Mouse (Mus musculus) neural tube, embryonic 14.5 days (tissue): Measurements from ENCODE around the gene Emp2. TPM values are rescaled to one million over a fixed set of nuclear protein-coding genes. Genes with fewer than 3 reads are reported as not detected.

Experiments used
- ATAC-seq: fragments of 200-750 bp; cut with Nextera tagmentation; 2 replicates; pipeline ENCODE4 v1.8.0; 2017; ENCODE audit warnings: low read depth, mild to moderate bottlenecking, moderate TSS enrichment, moderate library complexity
- H3K27ac ChIP-seq: fragments of 300-500 bp; sonication (generic); 2 replicates; pipeline ENCODE4 v1.5.1; 2014; ENCODE audit warnings: low read depth, mild to moderate bottlenecking, control low read depth, low read length, moderate library complexity, mixed read lengths
- H3K27me3 ChIP-seq: fragments of 300-500 bp; sonication (generic); 2 replicates; pipeline ENCODE4 v1.6.1; 2014; ENCODE audit warnings: low read length; ENCODE audit not compliant: control insufficient read depth, insufficient read depth
- H3K36me3 ChIP-seq: fragments of 300-500 bp; sonication (generic); 2 replicates; pipeline ENCODE4 v1.6.1; 2014; ENCODE audit warnings: low read length, mixed read lengths; ENCODE audit not compliant: control insufficient read depth, insufficient read depth
- H3K4me1 ChIP-seq: fragments of 300-500 bp; sonication (generic); 2 replicates; pipeline ENCODE4 v1.6.1; 2014; ENCODE audit warnings: low read length; ENCODE audit not compliant: control insufficient read depth, insufficient read depth
- H3K4me2 ChIP-seq: fragments of 300-500 bp; sonication (generic); 2 replicates; pipeline ENCODE4 v1.6.1; 2014; ENCODE audit warnings: mild to moderate bottlenecking, low read depth, low read length, control low read depth
- H3K4me3 ChIP-seq: fragments of 300-500 bp; sonication (generic); 2 replicates; pipeline ENCODE4 v1.5.1; 2014; ENCODE audit warnings: low read depth, low read length, control low read depth, mixed read lengths
- H3K9ac ChIP-seq: fragments of 300-500 bp; sonication (generic); replicated peaks from 2 replicates; pipeline ENCODE4 v1.6.1; 2014; ENCODE audit warnings: low read depth, mild to moderate bottlenecking, control low read depth, low read length, mixed read lengths
- H3K9me3 ChIP-seq: fragments of 300-500 bp; sonication (generic); 2 replicates; pipeline ENCODE4 v1.6.1; 2016; ENCODE audit warnings: low read length; ENCODE audit not compliant: control insufficient read depth
- WGBS: fragments of 180-500 bp; shearing (Covaris S2); extraction: QIAGEN DNeasy Blood & Tissue Kit; methylation state at CpG from one replicate; pipeline ENCODE4 v1.1.7; 2014; 5-methylcytosine and 5-hydroxymethylcytosine counted together
- polyA plus RNA-seq: library from polyadenylated mRNA; unstranded; fragments of >200 nt; fragmentation: Nextera tagmentation; extraction: Ambion mirVana; gene quantifications from 2 replicates; pipeline ENCODE4 v1.2.1, GENCODE M21; 2014

The Emp2 gene
- polyA plus RNA-seq, 1 experiment from 2014 or later, result 17.7 TPM

- H3K9ac ChIP-seq, result no peak overlapping the region
- H3K4me1 ChIP-seq, result no peaks in the 10 kb centered on the region
- no peaks in the 10 kb centered on the region for H3K27me3 ChIP-seq
- no peaks in the 10 kb centered on the region for H3K36me3 ChIP-seq
- H3K4me2 ChIP-seq, result no peak overlapping the region
- WGBS, result 79% methylated on average over 4 of the region's 4 CpGs
- H3K9me3 ChIP-seq, result no peaks in the 10 kb centered on the region
- ATAC-seq, result no peak
- H3K4me3 ChIP-seq, result no peak overlapping the region
- no peak overlapping the region for H3K27ac ChIP-seq
Observed at GRCm38 (mm10) chr16:10341110-10341509, 27.3 kb upstream of the Emp2 start.

DNA sequence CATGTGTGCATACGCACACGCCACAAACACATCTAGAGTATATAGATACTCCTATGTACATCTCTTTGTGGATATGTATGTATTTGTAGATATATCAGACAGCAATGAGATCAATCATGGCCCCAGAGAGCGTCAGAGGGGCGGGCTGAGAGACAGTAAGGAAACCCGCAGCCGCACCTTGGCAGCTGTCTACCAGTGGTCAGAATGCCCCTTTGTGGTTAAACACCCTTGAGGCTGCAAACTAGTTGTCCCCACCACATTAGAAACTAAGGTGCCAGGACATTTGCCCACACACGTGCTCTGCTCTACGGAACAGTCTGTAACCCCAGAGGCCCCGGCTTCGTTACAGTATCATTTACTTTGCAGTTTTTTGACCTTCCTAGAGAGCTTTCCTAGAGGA is 26.2 kb upstream of the Emp2 start:
- no peak overlapping the region for H3K4me2 ChIP-seq
- H3K4me1 ChIP-seq, result no peaks in the 10 kb centered on the region
- H3K9me3 ChIP-seq, result no peaks in the 10 kb centered on the region
- WGBS, result 92% methylated on average over 10 of the region's 10 CpGs
- no peak for ATAC-seq
- no peak overlapping the region for H3K9ac ChIP-seq
- no peaks in the 10 kb centered on the region for H3K36me3 ChIP-seq
- H3K27me3 ChIP-seq, result no peaks in the 10 kb centered on the region
- no peak overlapping the region for H3K4me3 ChIP-seq
- no peak overlapping the region for H3K27ac ChIP-seq

DNA sequence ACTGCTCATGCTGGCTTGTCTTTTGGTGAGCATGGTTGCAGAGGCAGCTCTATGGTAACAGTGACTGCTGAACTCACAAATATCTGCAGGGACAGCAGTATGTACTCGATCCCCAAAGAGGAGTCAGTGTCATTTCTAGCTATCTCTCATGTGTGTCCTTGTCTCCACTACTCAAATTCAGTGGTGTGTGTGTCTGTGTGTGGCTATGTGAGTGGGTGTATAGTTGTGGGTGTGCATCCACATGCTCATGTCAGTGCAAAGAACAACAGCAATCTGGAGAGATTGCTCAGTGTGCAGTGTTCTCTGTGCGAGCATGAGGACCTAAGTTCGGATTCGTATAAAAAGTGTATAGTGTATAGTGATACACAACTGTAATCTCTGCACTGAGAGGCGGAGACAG is 24.8 kb upstream of the Emp2 start:
- no peak overlapping the region for H3K4me3 ChIP-seq
- H3K9ac ChIP-seq, result no peak overlapping the region
- H3K27ac ChIP-seq, result no peak overlapping the region
- no peak for ATAC-seq
- no peak overlapping the region for H3K4me2 ChIP-seq
- H3K27me3 ChIP-seq, result no peaks in the 10 kb centered on the region
- 94% methylated on average over 5 of the region's 5 CpGs for WGBS
- H3K36me3 ChIP-seq, result no peaks in the 10 kb centered on the region
- H3K9me3 ChIP-seq, result no peaks in the 10 kb centered on the region
- no peaks in the 10 kb centered on the region for H3K4me1 ChIP-seq

- Histone ChIP-seq H3K36me3 (no peaks in the 10 kb centered on the region), H3K4me2 (no peak overlapping the region), H3K27me3 (no peaks in the 10 kb centered on the region), H3K4me3 (no peak overlapping the region), H3K27ac (no peak overlapping the region), H3K9ac (no peak overlapping the region), H3K9me3 (no peaks in the 10 kb centered on the region), H3K4me1 (no peaks in the 10 kb centered on the region)
- 87% methylated on average over 13 of the region's 13 CpGs for WGBS
- no peak for ATAC-seq
Observed at GRCm38 (mm10) chr16:10337422-10338197, 23.8 kb upstream of the Emp2 start.

GRCm38 (mm10) chr16:10336454-10337421 is 23.0 kb upstream of the Emp2 start:
- H3K27me3 ChIP-seq, result no peaks in the 10 kb centered on the region
- H3K4me2 ChIP-seq, result no peak overlapping the region
- no peak overlapping the region for H3K9ac ChIP-seq
- H3K36me3 ChIP-seq, result no peaks in the 10 kb centered on the region
- no peak overlapping the region for H3K27ac ChIP-seq
- H3K4me3 ChIP-seq, result no peak overlapping the region
- H3K4me1 ChIP-seq, result no peaks in the 10 kb centered on the region
- WGBS, result 94% methylated on average over 19 of the region's 19 CpGs
- ATAC-seq, result no peak
- H3K9me3 ChIP-seq, result no peaks in the 10 kb centered on the region

- Histone ChIP-seq H3K9ac (no peak overlapping the region), H3K4me1 (no peaks in the 10 kb centered on the region), H3K4me2 (no peak overlapping the region), H3K4me3 (no peak overlapping the region), H3K27me3 (no peaks in the 10 kb centered on the region), H3K36me3 (no peaks in the 10 kb centered on the region), H3K9me3 (no peaks in the 10 kb centered on the region), H3K27ac (no peak overlapping the region)
- 92% methylated on average over 2 of the region's 2 CpGs for whole genome bisulfite sequencing
- ATAC-seq, result no peak
Observed at GRCm38 (mm10) chr16:10335953-10336352, 22.2 kb upstream of the Emp2 start.

DNA sequence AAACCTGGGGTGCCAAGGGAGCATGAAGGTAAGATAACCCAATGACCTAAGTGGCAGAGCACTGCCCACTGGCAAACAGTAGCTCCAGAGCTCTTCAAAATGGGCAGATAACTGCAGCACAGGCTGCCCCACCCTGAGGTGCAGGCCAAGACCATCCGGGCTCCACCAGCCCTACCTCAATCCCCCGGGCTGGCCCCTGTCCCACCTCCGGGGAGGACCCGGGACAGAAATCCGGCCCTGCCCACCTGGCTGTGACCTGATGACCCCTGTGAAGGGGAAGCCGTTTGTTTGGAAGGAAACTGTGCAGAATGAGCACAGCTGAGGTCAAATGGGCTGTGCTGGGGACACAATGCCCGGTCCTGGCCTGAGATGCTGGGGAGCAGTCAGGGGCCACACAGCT is 19.0 kb upstream of the Emp2 start:
- WGBS, result 53% methylated on average over 7 of the region's 7 CpGs
- Histone ChIP-seq H3K4me3 (no peak overlapping the region), H3K36me3 (no peaks in the 10 kb centered on the region), H3K9me3 (no peaks in the 10 kb centered on the region), H3K27me3 (no peaks in the 10 kb centered on the region), H3K9ac (no peak overlapping the region), H3K27ac (no peak overlapping the region), H3K4me1 (no peaks in the 10 kb centered on the region), H3K4me2 (no peak overlapping the region)
- no peak for ATAC-seq

GRCm38 (mm10) chr16:10330586-10331495 is 17.1 kb upstream of the Emp2 start:
- WGBS, result 87% methylated on average over 12 of the region's 12 CpGs
- no peaks in the 10 kb centered on the region for H3K4me1 ChIP-seq
- H3K36me3 ChIP-seq, result no peaks in the 10 kb centered on the region
- H3K27ac ChIP-seq, result no peak overlapping the region
- H3K4me2 ChIP-seq, result no peak overlapping the region
- ATAC-seq, result no peak
- no peaks in the 10 kb centered on the region for H3K27me3 ChIP-seq
- no peaks in the 10 kb centered on the region for H3K9me3 ChIP-seq
- H3K4me3 ChIP-seq, result no peak overlapping the region
- no peak overlapping the region for H3K9ac ChIP-seq
